Mouse (Mus musculus) limb, embryonic 15.5 days (tissue): ENCODE measurements at regions not wholly inside any gene's neighbourhood (a gene's known extent, or its start where the extent isn't known, plus 50 kb on each side); places are given as distances from the start of the nearest gene placed in this dataset.

Experiments
- ATAC-seq: fragments of 200-750 bp; cut with Nextera tagmentation; 2 replicates; pipeline ENCODE4 v1.8.0; 2017; ENCODE audit warnings: low read depth, moderate TSS enrichment; ENCODE audit not compliant: insufficient number of reproducible peaks, low FRiP score, low TSS enrichment
- H3K27ac ChIP-seq: fragments of 300-500 bp; sonication (generic); 2 replicates; pipeline ENCODE4 v1.5.1; 2015; ENCODE audit warnings: moderate library complexity, mild to moderate bottlenecking, inconsistent platforms
- H3K27me3 ChIP-seq: fragments of 300-500 bp; sonication (generic); 2 replicates; pipeline ENCODE4 v1.6.1; 2015; ENCODE audit warnings: inconsistent platforms
- H3K36me3 ChIP-seq: fragments of 300-500 bp; sonication (generic); 2 replicates; pipeline ENCODE4 v1.6.1; 2015; ENCODE audit warnings: inconsistent platforms
- H3K4me1 ChIP-seq: fragments of 300-500 bp; sonication (generic); 2 replicates; pipeline ENCODE4 v1.6.1; 2015; ENCODE audit warnings: inconsistent platforms
- H3K4me2 ChIP-seq: fragments of 300-500 bp; sonication (generic); 2 replicates; pipeline ENCODE4 v1.6.1; 2015; ENCODE audit warnings: mild to moderate bottlenecking, inconsistent platforms
- H3K4me3 ChIP-seq: fragments of 300-500 bp; sonication (generic); 2 replicates; pipeline ENCODE4 v1.5.1; 2015; ENCODE audit warnings: mild to moderate bottlenecking, inconsistent platforms
- H3K9ac ChIP-seq: fragments of 300-500 bp; sonication (generic); 2 replicates; pipeline ENCODE4 v1.6.1; 2015; ENCODE audit warnings: inconsistent platforms
- H3K9me3 ChIP-seq: fragments of 300-500 bp; sonication (generic); 2 replicates; pipeline ENCODE4 v1.6.1; 2016; ENCODE audit warnings: inconsistent platforms
- WGBS: fragments of 180-500 bp; shearing (Covaris S2); methylation state at CpG from one replicate; pipeline ENCODE4 v1.1.7; 2015; 5-methylcytosine and 5-hydroxymethylcytosine counted together

- H3K27me3 ChIP-seq = 0 out of 2 replicates have a peak, but pooled peaks cover 4% of the 10 kb centered on the region
- ATAC-seq = no peak
- 68% methylated on average over 9 of the region's 9 CpGs for WGBS
- no peak overlapping the region for H3K27ac ChIP-seq
- H3K9ac ChIP-seq = no peak overlapping the region
- peaks cover 17% of the 10 kb centered on the region for H3K4me1 ChIP-seq
- no peaks in the 10 kb centered on the region for H3K9me3 ChIP-seq
- no peaks in the 10 kb centered on the region for H3K36me3 ChIP-seq
- no peak overlapping the region for H3K4me3 ChIP-seq
- no peak overlapping the region for H3K4me2 ChIP-seq
Measured at GRCm38 (mm10) chr13:52738095-52738660, 155.2 kb downstream of the Syk start.

GRCm38 (mm10) chr13:52741371-52741770, 158.4 kb downstream of the Syk start:
- Histone ChIP-seq H3K4me2 (no peak overlapping the region), H3K27ac (no peak overlapping the region)
- 68% methylated on average over 4 of the region's 4 CpGs for WGBS

GRCm38 (mm10) chr13:52756005-52756404, 173.0 kb downstream of the Syk start:
- Histone ChIP-seq H3K4me3 (no peak overlapping the region), H3K4me2 (no peak overlapping the region), H3K4me1 (0 out of 2 replicates have a peak, but pooled peaks cover 7% of the 10 kb centered on the region), H3K27me3 (no peaks in the 10 kb centered on the region), H3K9me3 (no peaks in the 10 kb centered on the region), H3K27ac (no peak overlapping the region), H3K36me3 (no peaks in the 10 kb centered on the region), H3K9ac (no peak overlapping the region)
- WGBS = 64% methylated on average over 10 of the region's 10 CpGs
- ATAC-seq = no peak

More at GRCm38 (mm10) chr13:52741371-52741770, 158.4 kb downstream of the Syk start:
- 0 out of 2 replicates have a peak, but pooled peaks cover 4% of the 10 kb centered on the region for H3K27me3 ChIP-seq
- H3K9me3 ChIP-seq = no peaks in the 10 kb centered on the region
- no peak overlapping the region for H3K4me3 ChIP-seq
- H3K36me3 ChIP-seq = no peaks in the 10 kb centered on the region
- peaks cover 3% of the 10 kb centered on the region for H3K4me1 ChIP-seq
- no peak for ATAC-seq
- no peak overlapping the region for H3K9ac ChIP-seq

GRCm38 (mm10) chr13:52765508-52766181, 163.8 kb downstream of the Auh start:
- Histone ChIP-seq H3K27me3 (no peaks in the 10 kb centered on the region), H3K27ac (peak overlapping the region; percentile 70), H3K4me3 (no peak overlapping the region), H3K9ac (no peak overlapping the region), H3K4me1 (peaks cover 23% of the 10 kb centered on the region), H3K36me3 (no peaks in the 10 kb centered on the region), H3K9me3 (no peaks in the 10 kb centered on the region), H3K4me2 (peak overlapping the region; percentile 22)
- peak; percentile 62 for ATAC-seq
- WGBS = 4% methylated on average over 13 of the region's 13 CpGs

- Histone ChIP-seq H3K4me2 (no peak overlapping the region), H3K4me3 (no peak overlapping the region), H3K27ac (peak overlapping the region; percentile 70), H3K4me1 (peaks cover 23% of the 10 kb centered on the region), H3K9me3 (no peaks in the 10 kb centered on the region), H3K9ac (no peak overlapping the region), H3K27me3 (no peaks in the 10 kb centered on the region), H3K36me3 (no peaks in the 10 kb centered on the region)
- no peak for ATAC-seq
- WGBS = 83% methylated on average over 2 of the region's 2 CpGs
Measured at GRCm38 (mm10) chr13:52766236-52766635, 163.2 kb downstream of the Auh start.

GRCm38 (mm10) chr13:52769956-52770355, 159.5 kb downstream of the Auh start:
- Histone ChIP-seq H3K4me3 (no peak overlapping the region), H3K4me1 (peaks cover 19% of the 10 kb centered on the region), H3K36me3 (no peaks in the 10 kb centered on the region), H3K9ac (no peak overlapping the region), H3K27ac (no peak overlapping the region), H3K27me3 (no peaks in the 10 kb centered on the region), H3K9me3 (no peaks in the 10 kb centered on the region), H3K4me2 (no peak overlapping the region)
- 71% methylated on average over 8 of the region's 8 CpGs for WGBS
- ATAC-seq = no peak

GRCm38 (mm10) chr13:52771518-52771917, 158.0 kb downstream of the Auh start:
- no peak overlapping the region for H3K4me2 ChIP-seq
- no peak for ATAC-seq
- H3K27me3 ChIP-seq = no peaks in the 10 kb centered on the region
- H3K4me3 ChIP-seq = no peak overlapping the region
- H3K9ac ChIP-seq = no peak overlapping the region
- 93% methylated on average over 3 of the region's 3 CpGs for WGBS
- no peaks in the 10 kb centered on the region for H3K36me3 ChIP-seq
- H3K9me3 ChIP-seq = no peaks in the 10 kb centered on the region
- no peak overlapping the region for H3K27ac ChIP-seq
- peaks cover 4% of the 10 kb centered on the region for H3K4me1 ChIP-seq

GRCm38 (mm10) chr13:52772081-52772480, 157.4 kb downstream of the Auh start:
- H3K27ac ChIP-seq = no peak overlapping the region
- peaks cover 5% of the 10 kb centered on the region for H3K4me1 ChIP-seq
- WGBS = 63% methylated on average over 4 of the region's 4 CpGs
- H3K36me3 ChIP-seq = no peaks in the 10 kb centered on the region
- no peak overlapping the region for H3K4me2 ChIP-seq
- no peak overlapping the region for H3K9ac ChIP-seq
- no peaks in the 10 kb centered on the region for H3K27me3 ChIP-seq
- H3K4me3 ChIP-seq = no peak overlapping the region
- ATAC-seq = no peak
- H3K9me3 ChIP-seq = no peaks in the 10 kb centered on the region

GRCm38 (mm10) chr13:52777396-52778034, 152.0 kb downstream of the Auh start:
- Histone ChIP-seq H3K27me3 (no peaks in the 10 kb centered on the region), H3K4me3 (no peak overlapping the region), H3K9ac (no peak overlapping the region), H3K4me1 (peaks cover 24% of the 10 kb centered on the region), H3K27ac (peak overlapping the region; percentile 70), H3K9me3 (no peaks in the 10 kb centered on the region), H3K4me2 (no peak overlapping the region), H3K36me3 (no peaks in the 10 kb centered on the region)
- ATAC-seq = 0 out of 2 replicates have a peak, but pooled peaks have one; percentile 50
- WGBS = 35% methylated on average over 6 of the region's 6 CpGs

GRCm38 (mm10) chr13:52778848-52779247, 150.6 kb downstream of the Auh start:
- H3K9me3 ChIP-seq = no peaks in the 10 kb centered on the region
- no peak for ATAC-seq
- H3K9ac ChIP-seq = no peak overlapping the region
- no peak overlapping the region for H3K4me3 ChIP-seq
- no peaks in the 10 kb centered on the region for H3K36me3 ChIP-seq
- H3K27me3 ChIP-seq = no peaks in the 10 kb centered on the region
- 23% methylated on average over 4 of the region's 4 CpGs for WGBS
- peak overlapping the region; percentile 70; the same call in 1 of the 2 replicates for H3K27ac ChIP-seq
- H3K4me1 ChIP-seq = peaks cover 24% of the 10 kb centered on the region
- no peak overlapping the region for H3K4me2 ChIP-seq
